Mouse (Mus musculus) adrenal gland, adult 8-10 months (tissue): ENCODE measurements around the gene Tfap2c. TPM values are rescaled to one million over a fixed set of nuclear protein-coding genes. Genes with fewer than 3 reads are reported as not detected.

Experiments
- DNase-seq: peaks from one replicate; pipeline ENCODE4 v3.0.0; 2022
- total RNA-seq, 4 experiments: library from RNA; stranded (reverse); gene quantifications; 2 replicates each; pipeline ENCODE4 v1.2.4; 2022

The Tfap2c gene
- total RNA-seq: not detected

DNA sequence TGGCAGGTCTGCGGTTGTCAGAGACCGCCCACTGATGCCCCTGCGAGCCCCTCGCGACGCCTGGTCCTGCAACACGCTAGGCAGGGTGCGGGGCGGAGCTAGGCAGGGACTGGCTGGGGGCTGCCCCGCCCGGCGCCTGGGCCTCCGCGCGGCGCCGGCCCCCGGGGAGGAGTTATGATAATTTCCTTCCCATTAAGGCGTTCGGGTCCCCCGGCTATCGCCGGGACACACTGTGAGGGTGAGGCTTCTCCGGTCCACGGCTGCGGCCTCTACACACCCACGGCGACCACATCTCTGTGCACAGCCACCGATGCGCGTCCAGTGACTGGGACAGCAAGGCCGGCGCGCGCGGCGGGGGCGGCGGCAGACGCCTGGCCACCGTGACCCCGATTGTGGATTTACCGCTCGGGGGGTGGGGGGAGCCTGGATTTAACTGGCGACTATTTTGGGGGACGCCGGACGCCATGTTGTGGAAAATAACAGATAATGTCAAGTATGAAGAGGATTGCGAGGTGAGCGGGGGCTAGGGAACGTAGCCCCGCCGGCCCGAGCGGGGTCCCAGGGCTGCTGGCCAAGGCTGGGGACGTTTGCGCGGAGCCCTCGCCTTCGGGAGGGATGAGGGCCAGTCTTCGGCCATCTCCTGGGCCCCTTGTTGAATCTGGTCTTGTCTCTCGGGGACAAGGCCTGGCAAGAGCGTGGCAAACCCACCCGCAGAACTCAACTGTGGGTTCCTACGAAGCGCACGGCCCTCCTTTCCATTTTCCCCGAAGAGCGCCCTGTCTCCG lies at the start of gene Tfap2c:
Gene Tfap2c (plus strand): TSS at position 223 of the 785 bp plus-strand sequence.
- DNase-seq: no peak

DNA sequence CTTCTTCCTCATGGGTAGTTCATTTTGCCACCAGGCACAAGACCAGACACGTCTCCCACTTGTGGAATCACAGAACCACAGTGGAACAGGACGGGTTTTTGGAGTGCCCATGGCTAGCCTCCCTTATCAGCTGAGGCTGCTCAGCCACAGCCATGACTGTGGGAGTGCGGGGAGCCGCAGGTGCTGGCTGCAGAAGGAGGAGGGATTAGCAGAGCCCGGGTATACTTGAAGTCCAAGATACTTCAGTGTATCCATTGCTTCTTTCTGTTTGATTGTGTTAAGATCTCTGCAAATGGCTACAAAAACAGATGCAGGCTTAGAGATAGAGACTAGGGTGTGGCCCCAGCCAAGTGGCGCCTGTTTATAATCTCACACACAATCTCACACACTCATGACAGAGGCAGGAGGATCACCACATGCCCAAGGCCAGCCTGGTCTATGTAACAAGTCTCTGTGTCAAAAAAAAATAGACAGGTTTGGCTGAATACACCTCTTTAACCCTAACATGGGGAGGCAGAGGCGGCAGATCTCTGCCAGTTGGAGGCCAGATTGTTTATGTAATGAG lies 48.6 kb upstream of the Tfap2c start:
- DNase-seq: no peak

GRCm38 (mm10) chr2:172501341-172501740 lies 48.1 kb upstream of the Tfap2c start:
- DNase-seq: no peak

DNA sequence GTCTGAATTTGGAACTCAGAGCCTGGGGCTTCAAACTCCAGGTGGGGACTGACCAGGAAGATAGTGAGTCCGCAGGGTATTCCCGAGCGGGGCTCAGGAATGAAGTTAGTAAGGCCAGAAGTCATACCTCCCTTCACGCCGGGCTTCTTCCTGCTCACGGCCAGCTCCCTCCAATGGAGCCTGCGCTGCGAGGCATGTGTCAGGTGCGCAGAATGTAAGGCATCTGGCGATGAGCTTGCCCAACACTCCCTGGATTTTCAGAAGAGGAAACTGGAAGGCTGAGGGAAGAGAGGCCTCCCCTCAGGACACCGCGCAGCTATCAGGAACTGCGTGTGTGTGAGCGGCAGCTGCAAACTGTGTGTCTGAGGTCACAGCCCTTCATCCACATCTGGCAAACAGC lies 47.2 kb upstream of the Tfap2c start:
- no peak for DNase-seq

DNA sequence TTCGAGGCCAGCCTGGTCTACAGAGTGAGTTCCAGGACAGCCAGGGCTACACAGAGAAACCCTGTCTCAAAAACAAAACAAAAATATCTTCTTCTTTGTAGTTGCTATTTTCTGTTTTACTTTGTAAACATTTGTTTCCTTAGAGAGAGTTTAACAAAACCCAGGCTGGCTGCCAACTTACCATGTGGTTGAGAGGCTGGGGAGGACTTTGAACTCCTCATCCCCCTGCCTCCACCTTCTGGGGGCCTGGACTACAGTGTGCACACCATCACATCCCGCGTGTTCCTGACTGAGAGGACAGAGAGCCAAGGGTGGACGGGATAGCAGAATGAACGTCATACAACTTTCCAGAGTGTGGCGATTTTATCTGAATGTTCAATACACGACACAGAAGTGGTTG lies 43.3 kb upstream of the Tfap2c start:
- no peak for DNase-seq

DNA sequence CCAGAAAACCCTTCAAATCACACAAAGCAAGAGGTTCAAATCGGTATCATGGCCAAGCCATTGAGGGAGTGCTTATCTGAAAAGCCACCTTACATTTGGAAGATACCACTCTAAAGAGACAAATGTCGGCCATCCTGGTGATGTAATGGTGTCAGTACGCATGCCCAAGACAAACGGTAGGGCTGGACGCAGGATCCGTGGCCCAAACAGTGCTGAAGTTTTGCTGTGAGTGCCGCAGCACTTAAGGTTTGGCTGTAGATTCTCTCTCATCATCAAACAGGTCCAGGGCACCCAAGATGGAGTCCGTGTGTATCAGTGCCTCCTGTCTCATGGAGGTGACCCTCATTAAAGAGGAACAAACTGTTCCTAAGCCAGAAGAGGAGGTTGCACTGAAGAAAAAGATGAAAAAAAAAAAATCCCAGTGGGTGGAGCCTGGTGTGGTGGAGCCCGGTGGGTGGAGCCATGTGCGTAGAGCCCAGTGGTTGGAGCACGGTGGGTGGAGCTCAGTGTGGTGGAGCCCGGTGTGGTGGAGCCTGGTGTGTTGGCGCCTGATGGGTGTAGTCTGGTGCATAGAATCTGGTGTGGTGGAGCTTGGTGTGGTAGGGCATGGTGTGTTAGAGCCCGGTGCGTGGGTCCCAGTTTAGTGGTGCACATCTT lies 39.2 kb upstream of the Tfap2c start:
- no peak for DNase-seq

- no peak for DNase-seq
Observed at GRCm38 (mm10) chr2:172510899-172511298, 38.5 kb upstream of the Tfap2c start.

DNA sequence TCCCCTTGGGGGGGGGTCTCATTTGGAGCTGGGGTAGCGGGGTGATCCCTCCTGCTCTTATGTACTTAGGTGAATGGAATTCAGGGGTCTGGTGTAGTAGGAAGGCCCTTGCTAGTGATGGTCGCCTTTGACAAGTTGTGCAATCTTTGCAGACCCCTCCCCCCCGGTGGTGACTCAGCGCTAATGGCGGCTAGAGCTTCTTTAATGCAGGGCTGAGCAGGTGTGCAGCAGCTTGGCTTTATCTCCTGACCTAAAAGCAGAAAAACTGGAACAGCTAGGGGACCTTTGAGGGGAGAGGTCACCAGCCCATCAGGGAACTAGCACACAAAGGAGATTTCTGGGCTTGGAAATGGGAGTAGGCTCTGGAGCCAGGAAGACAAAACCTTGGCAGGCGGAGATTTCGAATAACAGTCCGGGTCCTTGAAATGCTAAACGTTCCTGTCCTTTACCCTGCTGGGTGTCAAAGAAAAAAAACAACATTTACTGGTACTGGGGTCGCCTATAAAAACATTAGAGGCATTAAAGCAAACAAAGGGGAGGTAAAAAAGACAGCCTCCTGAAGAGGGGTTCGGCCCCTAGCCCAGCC lies 32.9 kb upstream of the Tfap2c start:
- no peak for DNase-seq

DNA sequence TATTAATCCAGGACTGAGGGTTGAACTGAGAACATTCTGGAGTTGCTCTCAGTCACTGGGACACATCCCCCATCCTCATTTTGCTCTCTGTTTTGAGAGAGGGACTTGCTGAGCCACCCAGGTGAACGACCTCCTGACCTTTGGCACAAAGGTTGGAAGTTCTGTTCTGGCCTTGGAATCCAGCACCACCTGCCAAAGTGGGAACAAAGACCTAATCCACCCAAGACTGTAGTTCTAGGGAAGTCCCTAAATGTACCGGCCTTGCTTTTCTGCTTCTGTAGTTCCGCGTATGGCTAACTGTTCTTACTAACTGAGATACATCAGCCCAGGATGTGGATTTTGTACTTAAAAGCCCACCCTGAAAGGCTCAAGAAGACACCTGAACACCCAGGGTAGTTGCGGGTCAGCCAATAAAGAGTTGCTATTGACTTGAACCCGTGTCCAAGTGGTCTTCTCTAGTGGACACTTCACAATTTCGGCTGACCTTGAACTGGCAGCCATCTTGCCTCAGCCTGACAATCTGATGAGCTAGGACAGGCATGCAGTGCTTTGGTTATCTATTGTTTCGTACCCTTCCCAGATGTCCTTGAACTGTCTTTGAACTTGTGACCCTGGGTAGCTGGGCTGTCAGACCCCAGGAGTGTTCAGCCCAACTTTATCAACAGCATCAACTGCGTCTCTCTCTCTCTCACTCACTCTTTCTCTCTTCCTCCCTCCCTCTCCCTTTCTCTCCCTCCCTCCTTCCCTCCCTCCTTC lies 28.6 kb upstream of the Tfap2c start:
- no peak for DNase-seq

GRCm38 (mm10) chr2:172522528-172522927 lies 26.9 kb upstream of the Tfap2c start:
- DNase-seq: no peak

- no peak for DNase-seq
Observed at GRCm38 (mm10) chr2:172527175-172527574, 22.2 kb upstream of the Tfap2c start.

DNA sequence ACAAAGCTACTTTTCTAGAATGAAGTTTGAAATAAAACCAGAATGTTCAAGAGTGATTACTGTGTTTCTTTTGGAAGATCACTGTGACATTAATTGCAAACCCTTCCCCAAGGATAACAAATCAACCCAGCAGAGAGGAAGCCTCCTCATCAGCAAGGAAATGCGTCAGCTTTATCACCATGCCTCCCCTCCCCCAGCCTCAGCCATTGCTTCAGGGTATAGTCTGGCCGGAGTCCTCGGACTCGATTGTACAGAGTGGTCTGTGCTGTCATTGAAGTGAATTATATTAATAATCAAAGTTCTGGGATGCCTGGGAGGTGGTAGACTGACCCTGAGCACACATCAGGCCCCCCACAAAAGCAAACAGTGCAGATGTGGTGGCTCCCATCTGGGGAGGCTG lies 5.4 kb upstream of the Tfap2c start:
- no peak for DNase-seq

GRCm38 (mm10) chr2:172544601-172545127 lies 4.7 kb upstream of the Tfap2c start:
- DNase-seq: no peak

- DNase-seq: no peak
Observed at GRCm38 (mm10) chr2:172545592-172546235, 3.7 kb upstream of the Tfap2c start.

DNA sequence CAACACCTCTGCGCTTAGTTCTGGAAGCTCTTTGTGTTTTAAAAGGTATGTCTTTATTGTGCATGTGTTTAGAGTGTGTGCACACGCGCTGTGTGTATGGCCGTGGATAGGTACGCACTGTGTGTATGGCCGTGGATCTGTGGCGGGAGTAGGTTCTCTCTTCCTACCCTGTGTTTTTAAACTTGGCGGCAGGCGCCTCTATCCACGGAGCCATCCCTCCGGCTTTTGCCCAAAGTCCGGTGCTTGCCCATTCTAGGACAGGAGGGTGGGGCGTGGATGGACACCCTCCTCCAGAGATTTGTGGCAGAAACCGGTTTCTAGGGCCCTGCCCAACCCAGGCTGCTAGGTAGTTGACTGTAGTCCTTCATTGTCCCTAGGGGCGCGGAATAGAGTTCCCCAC lies 2.8 kb upstream of the Tfap2c start:
- DNase-seq: no peak

DNA sequence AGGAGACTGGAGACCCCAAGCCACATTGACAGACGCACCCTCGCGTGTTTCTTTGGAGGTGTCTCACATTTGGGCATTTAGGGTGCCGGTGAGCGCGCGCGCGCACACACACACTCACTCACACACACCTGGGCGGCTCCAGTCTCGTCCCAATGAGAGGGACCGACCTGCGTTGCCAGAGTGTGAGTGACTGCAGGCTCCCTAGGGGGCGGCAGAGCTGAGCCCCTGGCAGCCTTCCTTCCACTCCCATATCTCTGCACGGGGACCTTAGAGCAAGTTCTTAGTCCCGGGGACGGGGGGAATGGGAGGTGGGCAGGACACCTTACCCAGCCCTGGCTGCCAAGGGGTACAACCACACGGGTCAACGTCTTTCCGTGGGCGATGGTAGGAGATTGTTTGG lies 2.3 kb upstream of the Tfap2c start:
- no peak for DNase-seq

GRCm38 (mm10) chr2:172547807-172548586 lies 1.4 kb upstream of the Tfap2c start:
- no peak for DNase-seq

DNA sequence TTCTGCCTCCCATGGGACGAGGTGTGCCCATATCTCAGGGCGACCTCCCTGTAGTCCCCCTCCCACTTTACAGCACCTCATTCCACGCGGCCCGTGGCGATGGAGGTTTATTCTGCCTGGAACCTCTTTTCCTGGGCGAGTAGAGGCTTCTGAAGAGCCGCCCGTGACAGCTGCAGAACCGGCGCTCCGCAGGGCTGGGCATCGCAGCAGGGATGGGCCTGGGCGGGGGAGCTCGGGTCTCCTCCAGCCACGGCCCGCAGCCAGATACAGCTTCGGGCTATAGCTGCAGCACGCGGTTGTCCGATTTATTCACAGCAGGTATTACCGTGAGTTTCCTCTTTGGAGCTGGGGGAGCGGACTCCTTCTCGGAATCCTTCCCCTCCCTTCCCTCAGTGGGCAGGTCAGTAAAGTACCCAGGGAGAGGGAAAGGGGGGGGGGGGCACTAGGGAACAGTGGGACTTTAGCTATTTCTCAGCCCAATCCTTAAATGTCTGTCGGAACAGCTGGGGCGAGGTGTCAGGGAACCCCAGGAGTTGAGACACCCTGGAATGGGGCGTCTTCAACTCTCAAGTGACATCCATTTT lies 629 bp upstream of the Tfap2c start:
- DNase-seq: no peak

- peak; percentile 28 for DNase-seq
Observed at GRCm38 (mm10) chr2:172550364-172551080, 1.1 kb downstream of the Tfap2c start.
